Mouse (Mus musculus) liver, adult 2 months (tissue): Measurements from ENCODE around the gene Ccar1. TPM values are rescaled to one million over a fixed set of nuclear protein-coding genes. Genes with fewer than 3 reads are reported as not detected.

ENCODE experiments used
- DNase-seq: peaks from one replicate; pipeline ENCODE4 v3.0.0-alpha.2; 2011; ENCODE audit warnings: low read depth, low spot score; ENCODE audit errors: extremely low read depth
- H3K27ac ChIP-seq: fragments of 200-500 bp; replicated peaks from 2 replicates; pipeline ENCODE4 v1.5.1; 2012; ENCODE audit warnings: low read depth, mild to moderate bottlenecking, control low read depth, inconsistent platforms, low read length; ENCODE audit not compliant: insufficient read depth
- H3K27me3 ChIP-seq: fragments of 200-500 bp; 2 replicates; pipeline ENCODE4 v1.6.1; 2012; ENCODE audit warnings: mild to moderate bottlenecking, moderate library complexity, low read length, inconsistent platforms; ENCODE audit not compliant: control insufficient read depth, insufficient read depth
- H3K36me3 ChIP-seq: fragments of 200-500 bp; 2 replicates; pipeline ENCODE4 v1.6.1; 2012; ENCODE audit warnings: low read length, inconsistent platforms; ENCODE audit not compliant: control insufficient read depth, insufficient read depth
- H3K4me1 ChIP-seq: fragments of 200-500 bp; 2 replicates; pipeline ENCODE4 v1.6.1; 2011; ENCODE audit warnings: low read length; ENCODE audit not compliant: control insufficient read depth, insufficient read depth
- H3K4me3 ChIP-seq: fragments of 200-500 bp; 2 replicates; pipeline ENCODE4 v1.5.1; 2011; ENCODE audit warnings: low read depth, mild to moderate bottlenecking, control low read depth, low read length, moderate library complexity; ENCODE audit not compliant: insufficient read depth
- H3K79me2 ChIP-seq: fragments of 200-500 bp; 2 replicates; pipeline ENCODE4 v1.6.1; 2012; ENCODE audit warnings: inconsistent platforms, mild to moderate bottlenecking, low read length, moderate library complexity; ENCODE audit not compliant: control insufficient read depth, insufficient read depth
- H3K9ac ChIP-seq: fragments of 200-500 bp; 2 replicates; pipeline ENCODE4 v1.6.1; 2012; ENCODE audit warnings: low read depth, mild to moderate bottlenecking, control low read depth, inconsistent platforms, low read length
- CTCF ChIP-seq: fragments of 200-500 bp; IDR thresholded peaks from 2 replicates; pipeline ENCODE4 v1.5.1; 2011; ENCODE audit warnings: low read depth, low read length, control low read depth
- POLR2A ChIP-seq: fragments of 200-500 bp; IDR thresholded peaks from 2 replicates; pipeline ENCODE4 v1.6.1; 2011; ENCODE audit warnings: low read length, control low read depth; ENCODE audit not compliant: insufficient read depth; ENCODE audit errors: extremely low read depth
- WGBS: fragments of 180-500 bp; shearing (Covaris S2); methylation state at CpG from one replicate; pipeline ENCODE4 v1.1.7; 2018; 5-methylcytosine and 5-hydroxymethylcytosine counted together
- polyA plus RNA-seq: library from polyadenylated mRNA; depleted of rRNA; stranded (reverse); fragments of >200 nt; gene quantifications from 2 replicates; pipeline ENCODE4 v1.2.3, GENCODE M21; 2012
- total RNA-seq: library from RNA; depleted of rRNA; stranded (reverse); fragments of >200 nt; gene quantifications from 2 replicates; pipeline ENCODE4 v1.2.3, GENCODE M21; 2014

Ccar1 gene
- total and polyA plus RNA-seq, 2 experiments = 23.0 to 30.1 TPM

DNA sequence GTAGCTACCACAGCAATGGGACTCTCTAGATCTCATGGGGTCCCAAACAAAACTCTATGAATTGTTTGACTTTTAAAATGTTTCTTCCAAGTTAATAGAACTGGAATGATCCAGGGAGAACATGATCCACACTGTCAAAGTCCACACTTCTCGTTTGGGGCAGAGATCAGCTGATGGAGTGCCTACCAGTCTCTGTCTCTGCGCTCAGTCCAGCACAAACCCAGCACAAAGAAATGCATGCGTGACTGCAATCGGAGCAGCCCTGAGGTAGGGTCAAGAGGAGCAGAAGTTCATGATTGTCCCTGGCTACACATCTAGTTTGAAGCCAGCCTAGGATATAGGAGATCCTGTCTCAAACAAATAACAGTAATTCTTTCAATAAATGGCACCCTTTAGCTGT is 31.3 kb upstream of the Ccar1 start:
- Histone ChIP-seq H3K9ac (no peak overlapping the region), H3K4me3 (no peak overlapping the region), H3K27ac (no peak overlapping the region), H3K36me3 (no peaks in the 10 kb centered on the region), H3K4me1 (no peaks in the 10 kb centered on the region), H3K79me2 (no peaks in the 10 kb centered on the region), H3K27me3 (no peaks in the 10 kb centered on the region)
- no peak for TF ChIP-seq POLR2A
- no peak for TF ChIP-seq CTCF
- no peak for DNase-seq
- 72% methylated on average over 4 of the region's 4 CpGs for WGBS

GRCm38 (mm10) chr10:62810010-62810409 is 17.9 kb upstream of the Ccar1 start:
- Histone ChIP-seq H3K4me3 (no peak overlapping the region), H3K27me3 (no peaks in the 10 kb centered on the region), H3K79me2 (no peaks in the 10 kb centered on the region), H3K27ac (no peak overlapping the region), H3K9ac (no peak overlapping the region), H3K36me3 (no peaks in the 10 kb centered on the region), H3K4me1 (no peaks in the 10 kb centered on the region)
- 67% methylated on average over 4 of the region's 4 CpGs for WGBS
- no peak for DNase-seq
- TF ChIP-seq POLR2A (no peak), CTCF (no peak)

DNA sequence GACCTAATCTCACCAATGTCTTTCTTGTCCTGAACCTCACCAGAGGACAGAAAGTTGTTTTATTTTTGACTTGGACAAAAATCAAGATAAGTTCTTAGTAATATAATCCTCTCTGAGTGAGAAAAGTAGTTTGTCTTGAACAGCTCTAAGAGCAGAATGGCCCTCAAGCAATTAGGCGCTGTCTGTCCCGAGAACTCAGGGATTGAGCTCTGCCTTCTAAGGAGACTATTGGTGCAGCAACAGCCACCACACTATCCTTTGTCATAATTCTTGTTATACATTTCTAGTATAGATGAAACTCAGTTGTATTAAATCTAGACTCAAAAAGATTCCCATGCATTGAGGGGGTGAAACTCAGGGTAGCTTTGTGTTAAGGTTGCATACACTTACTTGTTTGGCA is 16.7 kb upstream of the Ccar1 start:
- Histone ChIP-seq H3K36me3 (no peaks in the 10 kb centered on the region), H3K27ac (no peak overlapping the region), H3K9ac (no peak overlapping the region), H3K79me2 (no peaks in the 10 kb centered on the region), H3K4me3 (no peak overlapping the region), H3K4me1 (no peaks in the 10 kb centered on the region), H3K27me3 (no peaks in the 10 kb centered on the region)
- 97% methylated on average over 2 of the region's 2 CpGs for WGBS
- DNase-seq = no peak
- TF ChIP-seq CTCF = no peak
- TF ChIP-seq POLR2A = no peak

GRCm38 (mm10) chr10:62808316-62808715 is 16.2 kb upstream of the Ccar1 start:
- Histone ChIP-seq H3K4me3 (no peak overlapping the region), H3K9ac (no peak overlapping the region), H3K27ac (no peak overlapping the region), H3K36me3 (no peaks in the 10 kb centered on the region), H3K4me1 (no peaks in the 10 kb centered on the region), H3K79me2 (no peaks in the 10 kb centered on the region), H3K27me3 (no peaks in the 10 kb centered on the region)
- DNase-seq = no peak
- TF ChIP-seq POLR2A = no peak
- no peak for TF ChIP-seq CTCF
- WGBS = 88% methylated on average over 7 of the region's 7 CpGs

- no peak for DNase-seq
- no peak overlapping the region for H3K27ac ChIP-seq
- H3K79me2 ChIP-seq = no peaks in the 10 kb centered on the region
- peak; percentile 21; the same call in 1 of the 2 replicates for TF ChIP-seq CTCF
- TF ChIP-seq POLR2A = no peak
- no peaks in the 10 kb centered on the region for H3K27me3 ChIP-seq
- H3K36me3 ChIP-seq = no peaks in the 10 kb centered on the region
- no peak overlapping the region for H3K4me3 ChIP-seq
- H3K4me1 ChIP-seq = no peaks in the 10 kb centered on the region
- no peak overlapping the region for H3K9ac ChIP-seq
- 69% methylated on average over 2 of the region's 2 CpGs for WGBS
Observed at GRCm38 (mm10) chr10:62804106-62804505, 12.0 kb upstream of the Ccar1 start.

DNA sequence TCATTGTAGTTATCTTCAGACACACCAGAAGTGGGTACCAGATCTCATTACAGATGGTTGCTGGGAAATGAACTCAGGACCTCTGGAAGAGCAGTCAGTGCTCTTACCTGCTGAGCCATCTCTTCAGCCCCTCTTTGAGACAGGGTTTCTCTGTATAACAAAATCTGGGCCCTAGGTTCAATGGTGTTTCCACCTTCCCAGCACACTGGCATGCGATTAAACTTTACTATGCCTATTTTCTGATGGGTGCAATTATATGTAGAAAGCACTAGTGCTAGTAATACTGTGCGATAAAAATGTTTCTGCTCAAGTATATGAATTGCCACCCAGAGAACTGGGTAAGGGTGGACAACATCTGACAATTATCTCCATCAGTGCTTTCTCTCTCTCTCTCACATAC is 11.2 kb upstream of the Ccar1 start:
- 99% methylated on average over 2 of the region's 2 CpGs for WGBS

More for the DNA sequence above, 11.2 kb upstream of the Ccar1 start:
- no peaks in the 10 kb centered on the region for H3K4me1 ChIP-seq
- no peaks in the 10 kb centered on the region for H3K36me3 ChIP-seq
- no peaks in the 10 kb centered on the region for H3K27me3 ChIP-seq
- no peak overlapping the region for H3K4me3 ChIP-seq
- no peak for TF ChIP-seq CTCF
- no peak for TF ChIP-seq POLR2A
- no peak overlapping the region for H3K9ac ChIP-seq
- no peaks in the 10 kb centered on the region for H3K79me2 ChIP-seq
- no peak overlapping the region for H3K27ac ChIP-seq
- no peak for DNase-seq
